Mouse (Mus musculus) heart, adult 2 months (tissue): ENCODE data around the gene Usp48. TPM values are rescaled to one million over a fixed set of nuclear protein-coding genes. Genes with fewer than 3 reads are reported as not detected.
"Not testable (repeated sequence)": the region's sequence is repeated elsewhere in the genome, so short reads cannot be mapped to it uniquely, and the experiment has no call there.

ENCODE experiments used
- DNase-seq, 2 experiments: peaks; one replicate each; pipeline ENCODE4 v3.0.0; 2021
- H3K27ac ChIP-seq: fragments of 200-600 bp; 2 replicates; pipeline ENCODE4 v1.8.1; 2022
- H3K27me3 ChIP-seq: fragments of 200-500 bp; 2 replicates; pipeline ENCODE4 v1.6.1; 2012; ENCODE audit warnings: mild to moderate bottlenecking, low read length, inconsistent platforms, mixed read lengths; ENCODE audit not compliant: control insufficient read depth, insufficient read depth
- H3K36me3 ChIP-seq: fragments of 200-500 bp; 2 replicates; pipeline ENCODE4 v1.6.1; 2012; ENCODE audit warnings: low read length, inconsistent platforms; ENCODE audit not compliant: control insufficient read depth, insufficient read depth
- H3K4me1 ChIP-seq: fragments of 200-500 bp; 2 replicates; pipeline ENCODE4 v1.6.1; 2011; ENCODE audit warnings: low read length; ENCODE audit not compliant: control insufficient read depth, insufficient read depth
- H3K4me3 ChIP-seq: fragments of 200-600 bp; 2 replicates; pipeline ENCODE4 v1.8.1; 2022
- H3K79me2 ChIP-seq: fragments of 200-500 bp; replicated peaks from 2 replicates; pipeline ENCODE4 v1.6.1; 2012; ENCODE audit warnings: mild to moderate bottlenecking, inconsistent platforms, low read length, moderate library complexity, mixed read lengths; ENCODE audit not compliant: control insufficient read depth, insufficient read depth
- H3K9ac ChIP-seq: fragments of 200-500 bp; 2 replicates; pipeline ENCODE4 v1.6.1; 2012; ENCODE audit warnings: low read depth, mild to moderate bottlenecking, control low read depth, inconsistent platforms, low read length, mixed read lengths
- CTCF ChIP-seq: fragments of 200-600 bp; IDR thresholded peaks from 2 replicates; pipeline ENCODE4 v1.8.1; 2022; ENCODE audit warnings: antibody characterized with exemption, mild to moderate bottlenecking, moderate library complexity
- EP300 ChIP-seq: fragments of 200-500 bp; IDR thresholded peaks from 2 replicates; pipeline ENCODE4 v1.6.1; 2011; ENCODE audit warnings: low read depth, low read length, control low read depth; ENCODE audit not compliant: insufficient read depth
- POLR2A ChIP-seq: fragments of 200-500 bp; IDR thresholded peaks from 2 replicates; pipeline ENCODE4 v1.6.1; 2011; ENCODE audit warnings: mild to moderate bottlenecking, low read depth, low read length, control low read depth; ENCODE audit not compliant: insufficient read depth
- WGBS: fragments of 180-500 bp; shearing (Covaris S2); methylation state at CpG from one replicate; pipeline ENCODE4 v1.1.7; 2018; 5-methylcytosine and 5-hydroxymethylcytosine counted together
- intact Hi-C: fragments of 180-260 bp; cut with DNase I; formaldehyde crosslinking; loops from one replicate; pipeline ENCODE4 v1.15.1; 2025
- polyA plus RNA-seq: library from polyadenylated mRNA; depleted of rRNA; stranded (reverse); fragments of >200 nt; gene quantifications from 2 replicates; pipeline ENCODE4 v1.2.3, GENCODE M21; 2012
- total RNA-seq, 2 experiments: library from RNA; stranded (reverse); gene quantifications; 2 replicates each; pipeline ENCODE4 v1.2.3; 2021

Usp48 gene
- total and polyA plus RNA-seq, 3 experiments = 29.7 to 37.6 (median 30.0) TPM

- DNase-seq = no peak
- Histone ChIP-seq H3K9ac (no peak overlapping the region), H3K27ac (no peak overlapping the region), H3K27me3 (no peaks in the 10 kb centered on the region), H3K4me1 (no peaks in the 10 kb centered on the region), H3K4me3 (no peak overlapping the region), H3K36me3 (no peaks in the 10 kb centered on the region), H3K79me2 (no peaks in the 10 kb centered on the region)
- no peak for TF ChIP-seq POLR2A
- TF ChIP-seq CTCF = peak; percentile 42
- no peak for TF ChIP-seq EP300
- intact Hi-C loops = no loop called here
- 61% methylated on average over 3 of the region's 3 CpGs for WGBS
Observed at GRCm38 (mm10) chr4:137581815-137582214, 11.7 kb upstream of the Usp48 start.

- H3K4me1 ChIP-seq, H3K4me3 ChIP-seq, H3K79me2 ChIP-seq, H3K9ac ChIP-seq, intact Hi-C loops, DNase-seq, H3K36me3 ChIP-seq, H3K27ac ChIP-seq, H3K27me3 ChIP-seq: not testable (repeated sequence)
- 75% methylated on average over 2 of the region's 3 CpGs for WGBS
Observed at GRCm38 (mm10) chr4:137589095-137589494, 4.5 kb upstream of the Usp48 start.

- H3K27me3 ChIP-seq = no peaks in the 10 kb centered on the region
- DNase-seq = no peak
- no peaks in the 10 kb centered on the region for H3K36me3 ChIP-seq
- WGBS = 82% methylated on average over 3 of the region's 3 CpGs
- H3K4me1 ChIP-seq = no peaks in the 10 kb centered on the region
- H3K4me3 ChIP-seq = no peak overlapping the region
- H3K27ac ChIP-seq = no peak overlapping the region
- 0 out of 2 replicates have a peak, but pooled peaks cover 1% of the 10 kb centered on the region for H3K79me2 ChIP-seq
- intact Hi-C loops = no loop called here
- H3K9ac ChIP-seq = no peak overlapping the region
- TF ChIP-seq EP300 (no peak), POLR2A (no peak), CTCF (no peak)
Observed at GRCm38 (mm10) chr4:137589586-137589985, 4.0 kb upstream of the Usp48 start.

- no peak for TF ChIP-seq POLR2A
- TF ChIP-seq EP300 = no peak
- TF ChIP-seq CTCF = no peak
- H3K9ac ChIP-seq = no peak overlapping the region
- 50% methylated on average over 4 of the region's 4 CpGs for WGBS
- no peak for DNase-seq
- H3K27ac ChIP-seq = no peak overlapping the region
- peaks cover 3% of the 10 kb centered on the region for H3K4me1 ChIP-seq
- 0 out of 2 replicates have a peak, but pooled peaks cover 1% of the 10 kb centered on the region for H3K79me2 ChIP-seq
- H3K4me3 ChIP-seq = no peak overlapping the region
- H3K27me3 ChIP-seq = no peaks in the 10 kb centered on the region
- intact Hi-C loops = loop anchor here (5.0 kb wide), 1 partner anchor 234 kb away; the partner anchor contains the start of gene Cdc42
- peaks cover 2% of the 10 kb centered on the region; the same call in 1 of the 2 replicates for H3K36me3 ChIP-seq
Observed at GRCm38 (mm10) chr4:137590961-137591360, 2.6 kb upstream of the Usp48 start.

GRCm38 (mm10) chr4:137594496-137595270 is 1.1 kb downstream of the Usp48 start:
- Histone ChIP-seq H3K36me3 (peaks cover 2% of the 10 kb centered on the region; the same call in 1 of the 2 replicates), H3K27ac (peak overlapping the region; percentile 100), H3K4me3 (peak overlapping the region; percentile 99), H3K79me2 (peaks cover 7% of the 10 kb centered on the region), H3K9ac (peak overlapping the region; percentile 93), H3K27me3 (no peaks in the 10 kb centered on the region), H3K4me1 (peaks cover 5% of the 10 kb centered on the region)
- intact Hi-C loops = loop anchor here (5.0 kb wide), 1 partner anchor 237 kb away; the partner anchor contains the start of gene Cdc42
- no peak for DNase-seq
- TF ChIP-seq POLR2A = no peak
- WGBS = 2% methylated on average over 40 of the region's 40 CpGs

- Histone ChIP-seq H3K36me3 (peaks cover 2% of the 10 kb centered on the region; the same call in 1 of the 2 replicates), H3K9ac (no peak overlapping the region), H3K79me2 (peaks cover 8% of the 10 kb centered on the region), H3K4me3 (no peak overlapping the region), H3K27ac (no peak overlapping the region), H3K27me3 (no peaks in the 10 kb centered on the region), H3K4me1 (peaks cover 5% of the 10 kb centered on the region)
- DNase-seq = no peak
- 95% methylated on average over 4 of the region's 4 CpGs for WGBS
- intact Hi-C loops = no loop called here
- TF ChIP-seq POLR2A = no peak
- no peak for TF ChIP-seq CTCF
- no peak for TF ChIP-seq EP300
Observed at GRCm38 (mm10) chr4:137597098-137597630, 3.6 kb downstream of the Usp48 start.
